Mouse (Mus musculus) hindbrain, embryonic 11.5 days (tissue): ENCODE results near the gene Gm21992. TPM values are rescaled to one million over a fixed set of nuclear protein-coding genes. Genes with fewer than 3 reads are reported as not detected.
A peak's percentile ranks its signal among the peaks of the same experiment; 100 is the strongest.

ENCODE experiments used
- ATAC-seq: fragments of 200-750 bp; cut with Nextera tagmentation; 2 replicates; pipeline ENCODE4 v1.8.0; 2017; ENCODE audit warnings: mild to moderate bottlenecking, moderate TSS enrichment, moderate library complexity; ENCODE audit not compliant: low FRiP score
- DNase-seq: peaks from one replicate; pipeline ENCODE4 v3.0.0-alpha.2; 2015; ENCODE audit warnings: low spot score
- H3K27ac ChIP-seq: fragments of 300-500 bp; sonication (generic); 2 replicates; pipeline ENCODE4 v1.5.1; 2014; ENCODE audit warnings: mild to moderate bottlenecking, low read depth, low read length
- H3K27me3 ChIP-seq: fragments of 300-500 bp; sonication (generic); 2 replicates; pipeline ENCODE4 v1.6.1; 2014; ENCODE audit warnings: mild to moderate bottlenecking, low read length, moderate library complexity, mixed read lengths; ENCODE audit not compliant: control insufficient read depth, insufficient read depth
- H3K36me3 ChIP-seq: fragments of 300-500 bp; sonication (generic); 2 replicates; pipeline ENCODE4 v1.6.1; 2014; ENCODE audit warnings: mild to moderate bottlenecking, low read length, moderate library complexity, mixed read lengths; ENCODE audit not compliant: control insufficient read depth, insufficient read depth
- H3K4me1 ChIP-seq: fragments of 300-500 bp; sonication (generic); replicated peaks from 2 replicates; pipeline ENCODE4 v1.6.1; 2014; ENCODE audit warnings: low read length, mixed read lengths; ENCODE audit not compliant: control insufficient read depth, insufficient read depth
- H3K4me2 ChIP-seq: fragments of 300-500 bp; sonication (generic); replicated peaks from 2 replicates; pipeline ENCODE4 v1.6.1; 2014; ENCODE audit warnings: mild to moderate bottlenecking, low read depth, low read length
- H3K4me3 ChIP-seq: fragments of 300-500 bp; sonication (generic); 2 replicates; pipeline ENCODE4 v1.5.1; 2014; ENCODE audit warnings: low read depth, low read length
- H3K9ac ChIP-seq: fragments of 300-500 bp; sonication (generic); 2 replicates; pipeline ENCODE4 v1.6.1; 2014; ENCODE audit warnings: low read depth, low read length
- H3K9me3 ChIP-seq: fragments of 300-500 bp; sonication (generic); 2 replicates; pipeline ENCODE4 v1.6.1; 2016; ENCODE audit warnings: low read length; ENCODE audit not compliant: control insufficient read depth
- WGBS: fragments of 180-500 bp; shearing (Covaris S2); extraction: QIAGEN DNeasy Blood & Tissue Kit; methylation state at CpG from one replicate; pipeline ENCODE4 v1.1.7; 2014; 5-methylcytosine and 5-hydroxymethylcytosine counted together
- polyA plus RNA-seq: library from polyadenylated mRNA; unstranded; fragments of >200 nt; fragmentation: Nextera tagmentation; extraction: Ambion mirVana; gene quantifications from 2 replicates; pipeline ENCODE4 v1.2.1, GENCODE M21; 2014

Gene Gm21992
- 22.4 and 37.1 TPM in 2 replicates for polyA plus RNA-seq

DNA sequence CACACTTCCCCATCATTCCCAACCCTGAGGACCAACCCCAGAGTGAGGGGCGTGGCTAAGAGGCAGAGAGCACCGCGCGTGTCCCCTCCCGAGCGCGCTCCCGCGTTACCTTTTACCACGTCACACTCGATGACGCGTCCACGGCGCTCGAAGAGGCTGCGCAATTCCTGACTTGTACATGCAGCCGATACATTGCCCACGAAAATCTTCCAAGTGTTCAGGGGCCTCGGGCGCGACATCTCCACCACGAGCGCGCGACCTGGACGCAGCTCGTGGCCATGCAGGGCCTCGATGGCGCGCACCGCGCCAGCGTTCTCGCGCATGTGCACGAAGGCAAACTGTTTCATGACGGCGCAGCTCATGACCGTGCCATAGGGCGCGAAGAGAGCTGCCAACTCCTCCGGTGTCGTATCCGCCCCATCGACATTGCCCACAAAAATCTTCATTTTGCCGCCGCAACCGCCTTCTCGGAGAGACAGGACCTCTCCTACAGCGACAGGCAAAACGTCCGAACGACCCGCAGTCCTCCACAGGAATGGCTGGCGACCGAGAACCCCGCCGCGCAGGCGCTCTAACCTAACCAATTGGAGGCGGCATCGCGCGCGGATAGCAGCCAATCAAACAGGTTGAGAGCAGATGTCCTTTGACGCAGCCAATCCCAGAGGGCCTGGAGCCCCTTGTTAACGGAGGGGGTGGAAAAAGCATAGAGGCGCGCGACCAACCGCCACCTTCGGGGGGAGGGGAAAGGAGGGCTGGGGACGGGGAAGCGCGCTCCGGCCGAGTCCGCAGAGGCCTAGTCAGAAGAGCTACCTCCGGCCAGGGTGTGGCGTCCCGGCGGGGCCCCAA lies at the start of gene Gm21992, which contains the start of gene Rbm14:
TSS of gene Gm21992 (minus strand) at position 550 of the 846 bp plus-strand sequence.
TSS of gene Rbm14 (minus strand) at position 572 of the 846 bp plus-strand sequence.
- peak within 1 kb of the TSS; percentile 86 for H3K4me3 ChIP-seq
- H3K36me3 ChIP-seq, result no peaks in the 10 kb centered on the region
- peak within 1 kb of the TSS; percentile 85 for H3K4me2 ChIP-seq
- H3K9me3 ChIP-seq, result no peaks in the 10 kb centered on the region
- ATAC-seq, result peak; percentile 98
- no peaks in the 10 kb centered on the region for H3K27me3 ChIP-seq
- DNase-seq, result peak; percentile 97
- peak within 1 kb of the TSS; percentile 86 for H3K27ac ChIP-seq
- peak within 1 kb of the TSS; percentile 72 for H3K9ac ChIP-seq
- under 1% methylated on average over 83 of the region's 83 CpGs for WGBS
- no peaks in the 10 kb centered on the region for H3K4me1 ChIP-seq

DNA sequence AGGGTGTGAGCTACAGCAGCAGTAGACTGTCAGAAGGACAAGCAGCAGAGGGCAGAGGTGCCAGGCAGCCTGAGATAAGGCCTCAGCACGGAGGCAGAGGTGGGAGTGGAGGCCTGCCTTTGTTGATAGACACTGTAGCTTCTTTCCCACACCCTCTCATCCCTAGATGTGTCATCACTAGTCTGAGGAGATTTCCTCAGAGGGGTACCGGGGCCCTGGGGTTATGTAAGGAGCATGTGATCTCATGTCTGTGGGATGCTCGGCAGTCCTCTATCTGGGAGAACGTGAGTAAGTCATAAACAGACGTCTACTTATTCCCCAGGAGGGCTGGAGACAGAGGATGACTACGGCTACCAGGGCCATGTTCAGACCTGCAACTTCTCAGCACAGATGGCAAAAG lies 47.7 kb upstream of the Gm21992 start:
- no peaks in the 10 kb centered on the region for H3K4me1 ChIP-seq
- no peaks in the 10 kb centered on the region for H3K9me3 ChIP-seq
- no peak overlapping the region for H3K4me3 ChIP-seq
- no peaks in the 10 kb centered on the region for H3K27me3 ChIP-seq
- H3K36me3 ChIP-seq, result no peaks in the 10 kb centered on the region
- ATAC-seq, result no peak
- 85% methylated on average over 6 of the region's 6 CpGs for WGBS
- H3K9ac ChIP-seq, result no peak overlapping the region
- H3K27ac ChIP-seq, result no peak overlapping the region
- H3K4me2 ChIP-seq, result no peak overlapping the region
- no peak for DNase-seq

GRCm38 (mm10) chr19:4855951-4856350 lies 44.5 kb upstream of the Gm21992 start:
- no peak overlapping the region for H3K9ac ChIP-seq

GRCm38 (mm10) chr19:4855470-4855820 lies 44.0 kb upstream of the Gm21992 start:
- peak; percentile 67 for ATAC-seq
- no peaks in the 10 kb centered on the region for H3K36me3 ChIP-seq
- peak overlapping the region; percentile 43 for H3K27ac ChIP-seq
- H3K9ac ChIP-seq, result peak overlapping the region; percentile 58
- peak overlapping the region; percentile 53 for H3K4me3 ChIP-seq
- H3K4me2 ChIP-seq, result peak overlapping the region; percentile 91
- no peak for DNase-seq
- no peaks in the 10 kb centered on the region for H3K27me3 ChIP-seq
- no peaks in the 10 kb centered on the region for H3K4me1 ChIP-seq
- WGBS, result 1% methylated on average over 14 of the region's 14 CpGs
- no peaks in the 10 kb centered on the region for H3K9me3 ChIP-seq

More at GRCm38 (mm10) chr19:4855951-4856350, 44.5 kb upstream of the Gm21992 start:
- ATAC-seq (no peak), DNase-seq (no peak)
- 73% methylated on average over 4 of the region's 4 CpGs for WGBS
- Histone ChIP-seq H3K27ac (no peak overlapping the region), H3K4me2 (peak overlapping the region; percentile 91), H3K9me3 (no peaks in the 10 kb centered on the region), H3K36me3 (no peaks in the 10 kb centered on the region), H3K27me3 (no peaks in the 10 kb centered on the region), H3K4me1 (no peaks in the 10 kb centered on the region), H3K4me3 (peak overlapping the region; percentile 53; the same call in 1 of the 2 replicates)

DNA sequence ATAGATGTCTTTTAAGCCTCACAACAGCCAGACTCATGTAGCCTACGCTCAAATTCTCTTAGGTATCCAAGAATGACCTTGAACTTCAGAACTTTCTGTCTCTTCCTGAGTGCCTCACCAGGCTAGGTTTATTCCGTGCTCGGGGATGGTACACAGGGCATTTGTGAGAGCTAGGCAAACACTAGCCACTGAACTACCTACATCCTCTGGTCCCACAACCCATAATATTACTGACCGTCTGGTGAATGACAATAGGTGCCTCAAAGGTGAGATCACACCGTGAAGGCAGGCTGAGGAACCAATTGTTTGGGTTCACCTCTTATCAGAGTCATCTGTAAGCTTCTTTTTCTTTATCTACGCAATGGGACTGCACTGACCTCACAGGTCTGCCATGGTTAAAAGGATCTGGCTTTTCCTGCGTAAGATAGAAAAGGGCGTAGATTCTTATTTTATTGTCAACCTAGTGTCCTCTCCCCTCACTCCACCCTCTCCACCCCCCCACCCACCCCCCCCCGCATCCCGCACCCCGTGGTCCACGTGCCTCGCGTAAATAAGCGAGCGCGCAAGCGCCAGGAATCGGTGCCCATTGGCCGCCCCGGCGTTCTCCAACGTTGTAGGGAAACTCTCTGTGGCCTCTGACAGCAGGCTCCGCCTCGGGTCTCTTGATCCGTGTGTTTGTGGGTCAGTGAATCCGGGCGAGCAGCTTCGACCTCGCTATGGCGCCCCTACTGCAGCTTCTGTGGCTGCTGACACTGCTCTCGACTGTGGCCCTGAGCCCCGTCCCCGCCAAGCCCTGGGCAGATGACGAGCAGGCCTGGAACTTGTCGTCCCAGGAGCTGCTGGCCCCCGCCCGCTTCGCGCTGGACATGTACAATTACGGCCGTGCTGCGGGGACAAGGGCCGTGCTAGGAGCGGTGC lies 43.4 kb upstream of the Gm21992 start, which contains the start of gene Ctsf:
TSS of gene Ctsf (plus strand) at position 579 of the 918 bp plus-strand sequence.
- DNase-seq, result peak; percentile 84
- ATAC-seq, result peak; percentile 87
- H3K4me2 ChIP-seq, result peak within 1 kb of the TSS; percentile 91
- H3K9me3 ChIP-seq, result no peaks in the 10 kb centered on the region
- 5% methylated on average over 45 of the region's 45 CpGs for WGBS
- peak within 1 kb of the TSS; percentile 58 for H3K9ac ChIP-seq
- no peaks in the 10 kb centered on the region for H3K36me3 ChIP-seq
- no peaks in the 10 kb centered on the region for H3K4me1 ChIP-seq
- peak within 1 kb of the TSS; percentile 53 for H3K4me3 ChIP-seq
- H3K27ac ChIP-seq, result peak within 1 kb of the TSS; percentile 43
- no peaks in the 10 kb centered on the region for H3K27me3 ChIP-seq

GRCm38 (mm10) chr19:4850281-4850680 lies 38.9 kb upstream of the Gm21992 start:
- WGBS, result 55% methylated on average over 5 of the region's 5 CpGs
- Histone ChIP-seq H3K4me3 (no peak overlapping the region), H3K4me2 (no peak overlapping the region), H3K36me3 (no peaks in the 10 kb centered on the region), H3K9me3 (no peaks in the 10 kb centered on the region), H3K27ac (no peak overlapping the region), H3K9ac (no peak overlapping the region), H3K27me3 (no peaks in the 10 kb centered on the region), H3K4me1 (no peaks in the 10 kb centered on the region)
- no peak for ATAC-seq
- no peak for DNase-seq

GRCm38 (mm10) chr19:4849800-4850199 lies 38.4 kb upstream of the Gm21992 start:
- H3K27ac ChIP-seq, result no peak overlapping the region
- no peak for ATAC-seq
- no peaks in the 10 kb centered on the region for H3K27me3 ChIP-seq
- no peaks in the 10 kb centered on the region for H3K9me3 ChIP-seq
- H3K9ac ChIP-seq, result no peak overlapping the region
- DNase-seq, result no peak
- no peak overlapping the region for H3K4me3 ChIP-seq
- H3K36me3 ChIP-seq, result no peaks in the 10 kb centered on the region
- H3K4me1 ChIP-seq, result no peaks in the 10 kb centered on the region
- WGBS, result 50% methylated on average over 4 of the region's 4 CpGs
- H3K4me2 ChIP-seq, result no peak overlapping the region

- no peaks in the 10 kb centered on the region for H3K27me3 ChIP-seq
- no peak overlapping the region for H3K9ac ChIP-seq
- H3K4me3 ChIP-seq, result no peak overlapping the region
- no peak overlapping the region for H3K27ac ChIP-seq
- H3K4me2 ChIP-seq, result no peak overlapping the region
- DNase-seq (peak; percentile 3), ATAC-seq (no peak)
- 41% methylated on average over 7 of the region's 7 CpGs for WGBS
- no peaks in the 10 kb centered on the region for H3K36me3 ChIP-seq
- H3K9me3 ChIP-seq, result no peaks in the 10 kb centered on the region
- H3K4me1 ChIP-seq, result no peaks in the 10 kb centered on the region
Observed at GRCm38 (mm10) chr19:4847490-4847889, 36.1 kb upstream of the Gm21992 start.
